In genomic region chr15:97173233-97173632, GRCm38 (mm10) we compare ENCODE assay signal across 24 mouse cellular contexts.
DNase-seq lines count a peak whose midpoint lies in the region; ATAC-seq and TF ChIP-seq lines count a peak whose summit lies in the region.
"Had no signal": no experiment of that assay in that cellular context is flagged by ENCODE, and none has a peak within 500 bp of the region (broad histone marks: within the 10 kb centered on the region; RNA-seq: fewer than 3 reads in every experiment).

No protein-coding gene starts in this region.

- peaks cover 32% of the 10 kb centered on the region for H3K4me1 ChIP-seq in heart, embryonic 12.5 days (replicated peaks)
- peaks cover 19% of the 10 kb centered on the region for H3K4me1 ChIP-seq in intestine, embryonic 14.5 days (replicated peaks; ENCODE audit: control insufficient read depth, insufficient read depth, low read length)
- H3K4me1 ChIP-seq in intestine, postnatal 0 days (replicated peaks; ENCODE audit: control insufficient read depth, insufficient read depth, low read length): no peaks in the 10 kb centered on the region

- H3K4me2 ChIP-seq in heart, embryonic 12.5 days: peak overlapping the region; percentile 61
- no peak overlapping the region for H3K4me2 ChIP-seq in intestine, embryonic 14.5 days (ENCODE audit: low read length)
- no peak overlapping the region for H3K4me2 ChIP-seq in intestine, postnatal 0 days (replicated peaks; ENCODE audit: low read depth)
- H3K4me2 ChIP-seq: embryonic facial prominence, embryonic 13.5 days; hindbrain, embryonic 15.5 days; neural tube, embryonic 15.5 days; stomach, embryonic 15.5 days had no signal

- H3K9me3 ChIP-seq in heart, embryonic 12.5 days (replicated peaks): no peaks in the 10 kb centered on the region
- no peaks in the 10 kb centered on the region for H3K9me3 ChIP-seq in intestine, embryonic 14.5 days (ENCODE audit: control insufficient read depth, low read length)
- H3K9me3 ChIP-seq in intestine, postnatal 0 days (ENCODE audit: control insufficient read depth): no peaks in the 10 kb centered on the region
- H3K9me3 ChIP-seq: embryonic facial prominence, embryonic 13.5 days; hindbrain, embryonic 15.5 days; neural tube, embryonic 15.5 days; stomach, embryonic 15.5 days had no signal

- peak overlapping the region; percentile 18 for H3K4me3 ChIP-seq in heart, embryonic 12.5 days
- no peak overlapping the region for H3K4me3 ChIP-seq in intestine, embryonic 14.5 days (ENCODE audit: low read depth, low read length)
- H3K4me3 ChIP-seq in intestine, postnatal 0 days (ENCODE audit: low read depth, low read length): no peak overlapping the region
- H3K4me3 ChIP-seq: embryonic facial prominence, embryonic 13.5 days; hindbrain, embryonic 15.5 days; layer of hippocampus, adult 2 months; neural tube, embryonic 15.5 days; stomach, embryonic 15.5 days had no signal

- no peak for ATAC-seq in heart, embryonic 12.5 days (ENCODE audit: insufficient number of reproducible peaks, low FRiP score)
- peak; percentile 68 for ATAC-seq in intestine, embryonic 14.5 days (replicated peaks; ENCODE audit: low FRiP score, low TSS enrichment, low read depth)
- no peak for ATAC-seq in intestine, postnatal 0 days
- ATAC-seq: forebrain, embryonic 16.5 days; midbrain, embryonic 16.5 days; Patski had no signal

- H3K27ac ChIP-seq in heart, embryonic 12.5 days (ENCODE audit: poor library complexity, severe bottlenecking): no peak overlapping the region
- H3K27ac ChIP-seq in intestine, embryonic 14.5 days (ENCODE audit: low read depth): peak overlapping the region; percentile 40
- H3K27ac ChIP-seq in intestine, postnatal 0 days (ENCODE audit: low read depth, low read length): no peak overlapping the region
- H3K27ac ChIP-seq: embryonic facial prominence, embryonic 13.5 days; hindbrain, embryonic 15.5 days; layer of hippocampus, adult 2 months; neural tube, embryonic 15.5 days; stomach, embryonic 15.5 days had no signal

- 42% methylated on average over 17 of the region's 17 CpGs for WGBS in heart, embryonic 12.5 days
- WGBS in intestine, embryonic 14.5 days: 55% methylated on average over 17 of the region's 17 CpGs
- WGBS in intestine, postnatal 0 days: 61% methylated on average over 17 of the region's 17 CpGs

- TF ChIP-seq CTCF in intestine, postnatal 0 days (IDR thresholded peaks at IDR 0.05; ENCODE audit: low read depth): no peak

- no peak for DNase-seq in heart, postnatal 4 days
- DNase-seq in intestine, embryonic 14.5 days (ENCODE audit: low spot score): no peak
- DNase-seq in R1 (ENCODE audit: low read depth, low spot score): peak; percentile 76
- no peak for DNase-seq in kidney, adult 18-20 months
- no peak for DNase-seq in left cerebral cortex, adult 9 months (ENCODE audit: low spot score in 2 of 2)
- DNase-seq: adrenal gland, postnatal 36 days; B cell, adult 2 months; cerebellum, adult 11-12 months; kidney, adult 2 months; kidney, postnatal 14 days; layer of hippocampus, postnatal 36 days; lung, adult 18-20 months; right cerebral cortex, postnatal 14 days; thymus, adult 18-20 months had no signal

- H3K36me3 ChIP-seq in heart, embryonic 12.5 days: no peaks in the 10 kb centered on the region
- no peaks in the 10 kb centered on the region for H3K36me3 ChIP-seq in intestine, embryonic 14.5 days (ENCODE audit: control insufficient read depth, insufficient read depth, low read length)
- H3K36me3 ChIP-seq in intestine, postnatal 0 days (ENCODE audit: control insufficient read depth, insufficient read depth): no peaks in the 10 kb centered on the region
- H3K36me3 ChIP-seq: embryonic facial prominence, embryonic 13.5 days; hindbrain, embryonic 15.5 days; neural tube, embryonic 15.5 days; stomach, embryonic 15.5 days had no signal

- no peaks in the 10 kb centered on the region for H3K27me3 ChIP-seq in heart, embryonic 12.5 days (replicated peaks)
- no peaks in the 10 kb centered on the region for H3K27me3 ChIP-seq in intestine, embryonic 14.5 days (replicated peaks; ENCODE audit: control insufficient read depth, insufficient read depth, low read length)
- no peaks in the 10 kb centered on the region for H3K27me3 ChIP-seq in intestine, postnatal 0 days (replicated peaks; ENCODE audit: control insufficient read depth, insufficient read depth, low read length)
- H3K27me3 ChIP-seq: embryonic facial prominence, embryonic 13.5 days; hindbrain, embryonic 15.5 days; neural tube, embryonic 15.5 days; Patski; stomach, embryonic 15.5 days had no signal

- H3K9ac ChIP-seq in heart, embryonic 12.5 days: peak overlapping the region; percentile 8; the same call in 1 of the 2 replicates
- H3K9ac ChIP-seq in intestine, embryonic 14.5 days (ENCODE audit: low read length): no peak overlapping the region
- H3K9ac ChIP-seq in intestine, postnatal 0 days (ENCODE audit: low read depth, low read length): no peak overlapping the region
- H3K9ac ChIP-seq: embryonic facial prominence, embryonic 13.5 days; hindbrain, embryonic 15.5 days; neural tube, embryonic 15.5 days; stomach, embryonic 15.5 days had no signal
